Mouse (Mus musculus): ENCODE measurements around the gene Tmem150b. TPM values are rescaled to one million over a fixed set of nuclear protein-coding genes. Genes with fewer than 3 reads are reported as not detected.

Gene Tmem150b
- polyA plus RNA-seq, 1 experiment from 2014 or later = 0.33 TPM

GRCm38 (mm10) chr7:4683307-4683706, 41.7 kb downstream of the Tmem150b start:
- 51% methylated on average over 5 of the region's 5 CpGs for WGBS (ENCODE audit: insufficient replicate concordance)
- no peak overlapping the region for H3K4me2 ChIP-seq (ENCODE audit: low read depth, low read length)

GRCm38 (mm10) chr7:4675200-4675599, 49.8 kb downstream of the Tmem150b start:
- no peaks in the 10 kb centered on the region for H3K27me3 ChIP-seq (ENCODE audit: control insufficient read depth, insufficient read depth, low read depth, low read length)
- H3K4me1 ChIP-seq (ENCODE audit: control insufficient read depth, low read depth, low read length) = peaks cover 28% of the 10 kb centered on the region
- no peak overlapping the region for H3K9ac ChIP-seq (ENCODE audit: low read depth, low read length)
- H3K4me2 ChIP-seq (ENCODE audit: low read depth, low read length) = no peak overlapping the region
- 75% methylated on average over 7 of the region's 7 CpGs for WGBS (ENCODE audit: insufficient replicate concordance)
- H3K27ac ChIP-seq (ENCODE audit: low read length) = no peak overlapping the region
- no peaks in the 10 kb centered on the region for H3K9me3 ChIP-seq (replicated peaks; ENCODE audit: control insufficient read depth, low read length)
- H3K4me3 ChIP-seq (ENCODE audit: low read depth, low read length) = no peak overlapping the region
- no peaks in the 10 kb centered on the region for H3K36me3 ChIP-seq (ENCODE audit: control insufficient read depth, insufficient read depth)
- ATAC-seq (ENCODE audit: low read depth) = no peak

More at GRCm38 (mm10) chr7:4683307-4683706, 41.7 kb downstream of the Tmem150b start:
- Histone ChIP-seq H3K36me3 (ENCODE audit: control insufficient read depth, insufficient read depth) (peaks cover 5% of the 10 kb centered on the region; the same call in 1 of the 2 replicates), H3K9me3 (replicated peaks; ENCODE audit: control insufficient read depth, low read length) (no peaks in the 10 kb centered on the region), H3K9ac (ENCODE audit: low read depth, low read length) (no peak overlapping the region), H3K4me1 (ENCODE audit: control insufficient read depth, low read depth, low read length) (peaks cover 9% of the 10 kb centered on the region), H3K4me3 (ENCODE audit: low read depth, low read length) (no peak overlapping the region), H3K27me3 (ENCODE audit: control insufficient read depth, insufficient read depth, low read depth, low read length) (no peaks in the 10 kb centered on the region), H3K27ac (ENCODE audit: low read length) (no peak overlapping the region)
- ATAC-seq (ENCODE audit: low read depth) = no peak

GRCm38 (mm10) chr7:4674114-4674731, 50.8 kb downstream of the Tmem150b start:
- no peaks in the 10 kb centered on the region for H3K27me3 ChIP-seq (ENCODE audit: control insufficient read depth, insufficient read depth, low read depth, low read length)
- no peak overlapping the region for H3K9ac ChIP-seq (ENCODE audit: low read depth, low read length)
- no peak overlapping the region for H3K4me2 ChIP-seq (ENCODE audit: low read depth, low read length)
- no peaks in the 10 kb centered on the region for H3K9me3 ChIP-seq (replicated peaks; ENCODE audit: control insufficient read depth, low read length)
- H3K4me3 ChIP-seq (ENCODE audit: low read depth, low read length) = no peak overlapping the region
- WGBS (ENCODE audit: insufficient replicate concordance) = 70% methylated on average over 12 of the region's 12 CpGs
- H3K4me1 ChIP-seq (ENCODE audit: control insufficient read depth, low read depth, low read length) = peaks cover 34% of the 10 kb centered on the region
- no peak for ATAC-seq (ENCODE audit: low read depth)
- H3K36me3 ChIP-seq (ENCODE audit: control insufficient read depth, insufficient read depth) = no peaks in the 10 kb centered on the region
- no peak overlapping the region for H3K27ac ChIP-seq (ENCODE audit: low read length)

DNA sequence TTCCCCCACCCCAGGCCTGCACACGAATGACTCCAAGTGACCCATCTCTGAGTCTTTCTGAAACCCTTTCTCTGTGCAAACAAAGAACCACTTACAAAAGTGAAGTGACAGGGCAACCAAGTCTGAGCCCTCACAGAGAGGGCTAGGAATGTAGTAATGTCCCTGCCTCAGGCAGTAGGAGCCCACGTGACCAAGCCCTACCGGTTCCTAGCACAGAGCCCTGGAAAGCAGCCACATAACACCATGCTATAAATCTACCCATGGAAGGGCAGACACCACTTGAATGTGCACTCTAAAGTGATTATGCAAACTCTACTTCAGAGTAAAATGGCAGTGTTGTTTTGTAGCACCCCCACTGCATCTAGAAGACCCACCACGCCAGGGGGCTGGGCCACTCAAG, 53.1 kb downstream of the Tmem150b start:
- Histone ChIP-seq H3K27me3 (ENCODE audit: control insufficient read depth, insufficient read depth, low read depth, low read length) (no peaks in the 10 kb centered on the region), H3K4me1 (ENCODE audit: control insufficient read depth, low read depth, low read length) (peaks cover 34% of the 10 kb centered on the region), H3K4me3 (ENCODE audit: low read depth, low read length) (no peak overlapping the region), H3K27ac (ENCODE audit: low read length) (peak overlapping the region; percentile 88), H3K4me2 (ENCODE audit: low read depth, low read length) (no peak overlapping the region), H3K9ac (ENCODE audit: low read depth, low read length) (0 out of 2 replicates have a peak overlapping the region, but pooled peaks have one; percentile 16), H3K9me3 (replicated peaks; ENCODE audit: control insufficient read depth, low read length) (no peaks in the 10 kb centered on the region), H3K36me3 (ENCODE audit: control insufficient read depth, insufficient read depth) (peaks cover 5% of the 10 kb centered on the region)
- no peak for ATAC-seq (ENCODE audit: low read depth)
- 74% methylated on average over 4 of the region's 4 CpGs for WGBS (ENCODE audit: insufficient replicate concordance)

DNA sequence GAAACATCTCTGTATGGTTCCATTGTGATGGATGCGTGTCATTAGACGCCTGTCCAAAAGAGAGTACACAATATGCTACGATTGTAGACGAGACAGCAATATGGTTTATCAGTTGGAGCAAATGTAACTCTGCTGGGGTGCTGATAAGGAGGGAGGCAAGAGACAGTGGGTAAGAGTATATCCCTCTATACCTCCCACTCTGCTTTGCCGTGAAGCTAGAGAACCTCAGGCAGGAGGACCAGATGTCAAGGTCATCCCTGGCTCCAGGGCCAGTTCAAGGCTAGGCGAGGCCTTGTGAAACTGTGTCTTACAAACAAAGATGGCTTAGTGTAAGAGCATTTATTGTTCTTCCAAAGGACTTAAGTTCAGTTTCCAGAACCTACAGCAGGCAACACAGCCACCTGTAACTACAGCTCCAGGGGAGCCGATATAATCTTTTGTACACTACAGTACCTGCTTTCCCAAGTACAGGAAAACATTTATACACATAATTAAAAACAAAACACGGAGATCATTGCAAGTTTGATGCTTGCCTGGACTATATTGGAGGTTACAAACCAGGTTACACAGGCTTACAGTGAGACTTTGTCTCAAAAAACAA, 54.3 kb downstream of the Tmem150b start:
- 32% methylated on average over 8 of the region's 8 CpGs for WGBS (ENCODE audit: insufficient replicate concordance)
- Histone ChIP-seq H3K4me1 (ENCODE audit: control insufficient read depth, low read depth, low read length) (peaks cover 32% of the 10 kb centered on the region), H3K36me3 (ENCODE audit: control insufficient read depth, insufficient read depth) (peaks cover 8% of the 10 kb centered on the region), H3K9ac (ENCODE audit: low read depth, low read length) (peak overlapping the region; percentile 46), H3K27me3 (ENCODE audit: control insufficient read depth, insufficient read depth, low read depth, low read length) (no peaks in the 10 kb centered on the region), H3K4me3 (ENCODE audit: low read depth, low read length) (no peak overlapping the region), H3K4me2 (ENCODE audit: low read depth, low read length) (peak overlapping the region; percentile 51), H3K9me3 (replicated peaks; ENCODE audit: control insufficient read depth, low read length) (no peaks in the 10 kb centered on the region), H3K27ac (ENCODE audit: low read length) (peak overlapping the region; percentile 88)
- peak; percentile 98 for ATAC-seq (ENCODE audit: low read depth)

GRCm38 (mm10) chr7:4669156-4669555, 55.9 kb downstream of the Tmem150b start:
- 89% methylated on average over 9 of the region's 9 CpGs for WGBS (ENCODE audit: insufficient replicate concordance)
- Histone ChIP-seq H3K4me2 (ENCODE audit: low read depth, low read length) (no peak overlapping the region), H3K9ac (ENCODE audit: low read depth, low read length) (no peak overlapping the region), H3K36me3 (ENCODE audit: control insufficient read depth, insufficient read depth) (peaks cover 8% of the 10 kb centered on the region), H3K4me3 (ENCODE audit: low read depth, low read length) (no peak overlapping the region), H3K27ac (ENCODE audit: low read length) (no peak overlapping the region), H3K27me3 (ENCODE audit: control insufficient read depth, insufficient read depth, low read depth, low read length) (no peaks in the 10 kb centered on the region), H3K4me1 (ENCODE audit: control insufficient read depth, low read depth, low read length) (peaks cover 28% of the 10 kb centered on the region), H3K9me3 (replicated peaks; ENCODE audit: control insufficient read depth, low read length) (no peaks in the 10 kb centered on the region)
- ATAC-seq (ENCODE audit: low read depth) = no peak

- Histone ChIP-seq H3K27me3 (ENCODE audit: control insufficient read depth, insufficient read depth, low read depth, low read length) (no peaks in the 10 kb centered on the region), H3K36me3 (ENCODE audit: control insufficient read depth, insufficient read depth) (peaks cover 8% of the 10 kb centered on the region), H3K4me1 (ENCODE audit: control insufficient read depth, low read depth, low read length) (peaks cover 30% of the 10 kb centered on the region), H3K9me3 (replicated peaks; ENCODE audit: control insufficient read depth, low read length) (no peaks in the 10 kb centered on the region), H3K4me3 (ENCODE audit: low read depth, low read length) (no peak overlapping the region), H3K4me2 (ENCODE audit: low read depth, low read length) (no peak overlapping the region), H3K9ac (ENCODE audit: low read depth, low read length) (no peak overlapping the region), H3K27ac (ENCODE audit: low read length) (no peak overlapping the region)
- no peak for ATAC-seq (ENCODE audit: low read depth)
- WGBS (ENCODE audit: insufficient replicate concordance) = 86% methylated on average over 8 of the region's 8 CpGs
These were observed 56.5 kb downstream of the Tmem150b start for GRCm38 (mm10) chr7:4668506-4668905.

- H3K9me3 ChIP-seq (replicated peaks; ENCODE audit: control insufficient read depth, low read length) = no peaks in the 10 kb centered on the region
- no peaks in the 10 kb centered on the region for H3K27me3 ChIP-seq (ENCODE audit: control insufficient read depth, insufficient read depth, low read depth, low read length)
- H3K4me2 ChIP-seq (ENCODE audit: low read depth, low read length) = no peak overlapping the region
- no peak for ATAC-seq (ENCODE audit: low read depth)
- H3K4me3 ChIP-seq (ENCODE audit: low read depth, low read length) = no peak overlapping the region
- peaks cover 8% of the 10 kb centered on the region for H3K36me3 ChIP-seq (ENCODE audit: control insufficient read depth, insufficient read depth)
- WGBS (ENCODE audit: insufficient replicate concordance) = 88% methylated on average over 5 of the region's 5 CpGs
- H3K27ac ChIP-seq (ENCODE audit: low read length) = no peak overlapping the region
- peaks cover 28% of the 10 kb centered on the region for H3K4me1 ChIP-seq (ENCODE audit: control insufficient read depth, low read depth, low read length)
- H3K9ac ChIP-seq (ENCODE audit: low read depth, low read length) = no peak overlapping the region
These were observed 58.2 kb downstream of the Tmem150b start for GRCm38 (mm10) chr7:4666871-4667270.

DNA sequence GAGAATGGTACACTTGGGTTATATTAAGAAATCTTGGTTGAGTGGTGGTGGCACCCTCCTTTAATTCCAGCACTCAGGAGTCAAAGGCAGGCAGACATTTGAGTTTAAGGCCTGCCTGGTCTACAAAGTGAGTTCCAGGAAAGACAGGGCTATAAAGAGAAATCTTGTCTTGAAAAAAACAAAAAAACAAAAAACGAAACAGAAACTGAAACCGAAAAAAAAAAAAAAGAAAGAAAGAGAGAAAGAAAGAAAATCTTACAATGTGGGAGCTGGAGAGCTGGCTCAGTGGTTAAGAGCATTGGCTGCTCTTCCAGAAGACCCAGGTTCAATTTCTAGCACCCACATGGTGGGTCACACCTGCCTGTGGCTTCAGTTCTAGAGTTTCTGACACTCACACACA, 61.3 kb downstream of the Tmem150b start:
- WGBS (ENCODE audit: insufficient replicate concordance) = 68% methylated on average over 2 of the region's 2 CpGs
- no peak overlapping the region for H3K9ac ChIP-seq (ENCODE audit: low read depth, low read length)

More for the DNA sequence above, 61.3 kb downstream of the Tmem150b start:
- Histone ChIP-seq H3K4me1 (ENCODE audit: control insufficient read depth, low read depth, low read length) (peaks cover 15% of the 10 kb centered on the region), H3K27me3 (ENCODE audit: control insufficient read depth, insufficient read depth, low read depth, low read length) (no peaks in the 10 kb centered on the region), H3K27ac (ENCODE audit: low read length) (no peak overlapping the region), H3K9me3 (replicated peaks; ENCODE audit: control insufficient read depth, low read length) (no peaks in the 10 kb centered on the region), H3K4me2 (ENCODE audit: low read depth, low read length) (no peak overlapping the region), H3K36me3 (ENCODE audit: control insufficient read depth, insufficient read depth) (peaks cover 8% of the 10 kb centered on the region), H3K4me3 (ENCODE audit: low read depth, low read length) (no peak overlapping the region)
- ATAC-seq (ENCODE audit: low read depth) = no peak
